Mouse (Mus musculus) thymus, adult 18-20 months (tissue): ENCODE data around the gene Trip12.
A peak's percentile ranks its signal among the peaks of the same experiment; 100 is the strongest.

Source experiments
- DNase-seq, 2 experiments: peaks; one replicate each; pipeline ENCODE4 v3.0.0; 2022; ENCODE audit warnings: mixed read lengths in 2 of 2

Gene Trip12

DNA sequence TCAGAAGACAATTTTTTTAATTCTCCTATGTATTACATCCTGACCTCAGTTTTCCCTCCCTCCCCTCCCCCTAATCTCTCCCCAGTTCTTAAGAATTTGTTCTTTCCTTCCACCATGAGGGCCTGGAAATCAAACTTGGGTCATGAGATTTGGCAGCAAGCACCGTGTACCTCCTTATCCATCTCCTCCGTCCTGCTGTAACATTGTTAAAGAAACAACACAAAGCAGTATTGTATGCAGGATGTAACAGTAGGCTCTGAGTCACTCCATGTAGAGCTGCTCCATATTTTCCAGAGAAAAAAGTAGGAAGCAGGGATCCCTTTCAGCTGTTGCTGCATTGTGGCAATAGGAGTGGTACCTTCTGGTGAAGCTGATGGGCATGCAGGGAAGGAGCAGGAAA, 15.4 kb upstream of the Trip12 start:
- no peak for DNase-seq

DNA sequence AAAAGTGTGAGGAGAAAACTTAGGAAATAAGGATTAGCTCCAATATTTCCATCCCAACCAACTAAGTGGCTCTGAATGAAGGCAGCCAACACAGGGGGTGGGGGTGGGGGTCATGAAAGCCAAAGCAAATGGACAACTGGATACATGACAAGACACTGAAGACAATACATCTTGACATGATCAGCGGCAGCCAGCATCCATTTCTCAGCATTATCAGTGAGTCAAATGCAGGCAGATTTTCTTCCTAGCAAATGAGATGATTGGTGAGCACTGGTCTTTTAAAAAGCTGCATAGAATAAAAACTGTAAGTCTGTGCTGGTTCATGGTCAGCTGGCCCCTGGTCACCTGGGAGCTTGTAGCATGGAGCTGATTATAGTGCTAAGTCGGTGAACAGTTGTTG, 14.7 kb upstream of the Trip12 start:
- DNase-seq: no peak

- no peak for DNase-seq
These were observed 13.4 kb upstream of the Trip12 start for GRCm38 (mm10) chr1:84853721-84854120.

DNA sequence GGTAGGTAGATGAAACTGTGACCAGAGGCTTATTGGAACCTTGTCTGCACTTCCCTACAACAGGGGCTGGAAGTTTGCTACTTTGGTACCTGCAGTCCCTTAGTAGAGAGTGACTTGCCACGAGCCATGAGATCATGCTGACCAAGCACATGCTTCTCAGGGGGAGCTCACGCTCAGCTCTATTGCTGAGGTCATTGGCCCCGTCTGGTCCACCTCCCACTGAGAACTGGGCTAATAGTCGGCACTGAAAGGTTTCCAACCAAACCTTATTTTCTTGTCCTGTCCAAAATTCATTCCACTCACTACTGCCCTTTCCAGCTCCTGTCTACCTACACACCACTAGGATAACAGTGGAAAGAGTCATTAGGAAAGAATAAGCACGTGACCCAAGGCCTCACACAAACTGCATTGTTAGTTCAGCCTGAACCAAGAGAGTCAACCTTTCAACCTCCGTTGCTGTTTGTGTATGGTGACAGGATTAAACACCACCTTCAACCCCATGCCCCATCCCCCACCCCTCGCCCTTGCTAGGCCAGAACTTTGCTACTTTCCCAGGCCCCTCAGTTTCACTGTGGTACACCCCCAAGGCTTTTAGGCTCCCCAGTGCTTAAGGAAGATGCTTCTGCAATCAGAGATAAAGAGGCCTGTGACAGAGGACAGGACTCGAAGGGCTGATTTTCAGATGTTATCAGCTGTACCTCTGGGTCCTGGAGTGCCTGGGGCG, 11.4 kb upstream of the Trip12 start:
- no peak for DNase-seq

DNA sequence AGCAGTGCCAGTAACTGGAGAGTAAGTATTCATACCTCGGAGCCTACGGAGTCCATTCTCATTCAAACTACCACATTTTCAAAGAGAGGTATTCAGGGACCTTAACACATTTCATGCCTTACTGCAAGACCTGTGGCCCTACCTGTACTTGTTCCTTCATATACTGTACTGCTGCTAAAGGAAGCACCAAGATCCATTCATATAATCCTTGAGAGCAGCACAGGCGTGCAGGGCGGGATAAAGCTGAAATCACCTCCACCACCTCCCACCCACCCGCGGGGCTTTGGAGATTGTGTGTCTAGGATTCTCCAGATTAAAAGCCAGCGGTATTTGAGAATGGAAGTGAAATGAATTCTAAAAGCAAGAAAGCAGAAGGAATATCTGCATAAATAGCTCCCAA, 10.2 kb upstream of the Trip12 start:
- no peak for DNase-seq

DNA sequence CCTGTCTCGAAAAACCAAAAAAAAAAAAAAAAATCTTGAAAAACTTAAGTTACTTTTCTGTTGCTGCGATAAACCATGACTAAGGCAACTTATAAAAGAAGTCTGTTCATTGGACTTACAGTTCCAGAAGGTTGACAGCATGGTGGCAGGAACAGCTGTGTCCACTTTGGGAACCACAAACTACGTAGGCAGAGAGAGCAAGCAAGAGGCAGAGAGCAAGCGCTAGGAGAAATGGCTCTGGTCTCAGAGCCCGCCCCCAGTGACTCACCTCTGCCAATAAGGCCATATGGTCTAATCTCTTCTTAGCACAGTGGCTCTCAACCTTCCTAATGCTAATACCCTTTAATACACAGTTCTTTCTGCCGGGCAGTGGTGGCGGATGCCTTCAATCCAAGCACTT, 9.5 kb upstream of the Trip12 start:
- DNase-seq: no peak

- no peak for DNase-seq
These were observed 8.6 kb upstream of the Trip12 start for GRCm38 (mm10) chr1:84848801-84849455.

- no peak for DNase-seq
These were observed 8.0 kb upstream of the Trip12 start for GRCm38 (mm10) chr1:84848335-84848734.

DNA sequence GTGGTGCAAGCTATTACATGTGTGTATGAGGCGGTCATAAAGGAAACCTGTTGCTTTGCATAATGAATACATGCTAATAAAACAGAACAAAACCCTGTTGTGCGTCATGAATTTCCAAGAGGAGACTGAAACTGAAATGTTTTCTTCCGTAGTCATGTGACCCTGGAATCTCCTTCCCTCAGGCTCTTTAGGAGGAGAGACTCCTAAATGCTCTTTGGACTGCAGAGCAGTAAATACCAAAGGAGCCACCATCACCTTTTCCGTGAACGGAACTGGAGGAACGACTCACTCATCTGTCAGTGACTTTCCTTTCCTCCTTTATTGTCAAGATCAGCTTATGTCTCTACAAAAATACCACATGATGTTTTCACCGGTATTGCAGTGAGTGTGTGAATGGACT, 7.4 kb upstream of the Trip12 start:
- no peak for DNase-seq

GRCm38 (mm10) chr1:84843366-84843765, 3.0 kb upstream of the Trip12 start:
- DNase-seq: no peak

GRCm38 (mm10) chr1:84841061-84841460, 745 bp upstream of the Trip12 start:
- DNase-seq: no peak

DNA sequence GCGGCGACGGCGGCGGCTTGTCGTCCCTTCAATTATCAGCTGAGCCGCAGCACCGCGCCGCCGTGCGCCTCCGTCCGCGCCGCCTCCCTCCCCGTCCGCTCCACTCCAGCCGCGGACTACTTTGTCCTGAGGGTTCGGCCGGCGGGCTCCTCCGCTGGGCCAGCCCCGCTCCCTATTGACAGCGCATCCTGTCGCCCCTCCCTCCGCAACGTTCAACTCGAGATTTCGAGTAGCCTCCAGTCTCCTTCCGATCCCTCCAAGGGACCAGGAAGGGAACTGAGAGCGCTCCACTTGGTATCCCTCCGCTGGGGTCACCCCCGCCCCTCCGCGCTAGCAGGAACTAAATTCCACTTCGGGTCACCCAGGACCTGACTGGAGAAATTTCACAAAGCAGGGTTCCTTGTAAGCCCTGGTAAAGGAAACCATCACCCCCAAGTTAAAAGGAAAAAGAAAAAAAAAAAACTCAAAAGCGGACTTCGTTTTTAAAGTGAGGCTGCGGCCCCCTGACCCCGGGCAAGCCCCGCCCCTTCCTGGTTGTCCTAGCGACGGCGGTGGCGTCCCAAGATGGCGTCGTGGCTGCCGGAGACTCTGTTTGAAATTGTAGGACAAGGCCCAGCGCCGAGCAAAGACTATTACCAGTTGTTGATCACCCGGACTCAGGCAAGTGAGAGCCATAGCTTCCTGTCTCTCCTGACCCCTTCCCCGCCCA, 853 bp downstream of the Trip12 start, which contains the start of gene Fbxo36:
Gene Fbxo36 (plus strand): TSS at position 533 of the 709 bp plus-strand sequence.
- DNase-seq: peak; percentile 79 to 81

GRCm38 (mm10) chr1:84838621-84839151, 1.6 kb downstream of the Trip12 start:
- peak; percentile 79 to 84 for DNase-seq

DNA sequence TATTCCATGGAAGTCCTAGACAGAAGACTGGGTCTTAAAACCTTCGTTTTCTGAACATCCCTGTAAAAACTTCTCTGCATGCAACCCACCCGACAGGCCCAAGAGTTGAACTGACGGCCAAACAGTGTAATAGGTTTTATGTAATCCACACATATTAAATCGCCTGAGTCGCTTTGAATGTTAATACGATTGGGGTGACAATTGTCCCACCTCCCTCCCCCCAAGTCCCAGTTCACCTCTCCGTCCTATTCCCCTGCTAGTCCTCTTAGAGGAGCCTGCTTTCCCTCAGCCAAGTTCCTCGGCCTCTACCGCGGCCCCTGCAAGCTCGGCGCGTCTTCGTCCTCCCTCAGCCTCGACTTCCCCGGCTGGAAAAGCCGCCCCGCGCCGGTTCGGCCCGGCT, 2.2 kb downstream of the Trip12 start:
- no peak for DNase-seq

- no peak for DNase-seq
These were observed 2.7 kb downstream of the Trip12 start for GRCm38 (mm10) chr1:84837523-84838145.

DNA sequence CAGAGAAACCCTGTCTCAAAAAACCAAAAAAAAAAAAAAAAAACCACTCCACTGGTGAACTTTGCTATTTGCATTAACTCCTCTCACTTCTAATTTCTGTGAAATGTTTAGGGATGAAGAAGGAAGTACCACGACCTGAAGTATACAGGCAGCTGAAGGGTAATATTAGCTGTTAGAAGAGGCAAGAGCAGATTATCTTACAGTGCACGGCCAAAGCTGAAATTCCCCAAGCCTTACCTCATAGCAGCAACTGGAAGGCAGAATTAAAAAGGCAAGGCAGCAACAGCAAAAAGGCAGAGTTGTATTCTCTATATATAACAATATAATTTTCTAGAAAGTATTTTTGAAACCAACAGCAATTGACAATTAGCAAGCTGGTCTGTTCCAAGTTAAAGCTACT, 15.2 kb downstream of the Trip12 start:
- no peak for DNase-seq

GRCm38 (mm10) chr1:84817596-84817995, 22.7 kb downstream of the Trip12 start:
- DNase-seq: no peak

GRCm38 (mm10) chr1:84803788-84804187, 36.5 kb downstream of the Trip12 start:
- no peak for DNase-seq

DNA sequence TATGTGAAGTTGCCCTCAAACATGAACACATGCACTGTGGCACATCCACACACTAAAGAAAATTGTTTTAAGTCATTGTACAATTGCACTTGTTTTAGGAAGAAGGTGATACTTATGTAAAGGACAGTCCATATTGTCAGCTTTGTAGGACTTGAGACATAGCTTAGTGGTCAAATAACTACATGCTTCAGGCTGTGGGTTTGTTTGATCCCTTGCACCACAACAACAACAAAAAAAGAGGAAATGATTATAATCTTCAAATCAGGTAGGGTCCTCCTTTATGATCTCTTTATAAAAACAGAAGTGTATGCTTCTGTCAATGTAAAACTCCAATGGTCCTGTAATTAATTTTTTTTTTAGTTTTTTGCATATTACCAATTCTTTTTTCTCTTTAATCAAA, 41.1 kb downstream of the Trip12 start:
- DNase-seq: no peak

GRCm38 (mm10) chr1:84795335-84795734, 45.0 kb downstream of the Trip12 start:
- DNase-seq: no peak

DNA sequence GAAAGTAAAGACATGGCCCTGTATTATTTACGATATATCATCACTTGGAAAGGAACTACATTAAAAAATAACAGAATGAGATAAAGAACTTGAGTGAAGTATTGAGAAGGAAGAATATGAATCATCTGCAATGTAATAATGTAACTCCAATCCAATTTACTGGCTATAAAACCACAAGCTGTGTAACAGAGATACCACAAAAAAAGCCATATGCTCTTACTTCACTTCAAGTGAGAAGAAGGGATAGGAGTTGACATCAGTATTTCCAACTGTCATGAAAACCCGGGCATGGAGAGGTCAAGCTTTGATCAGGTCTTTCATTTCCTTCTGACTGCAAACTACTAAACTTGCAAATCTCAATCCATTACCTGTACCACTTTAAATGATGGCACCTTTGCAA, 48.9 kb downstream of the Trip12 start:
- no peak for DNase-seq

DNA sequence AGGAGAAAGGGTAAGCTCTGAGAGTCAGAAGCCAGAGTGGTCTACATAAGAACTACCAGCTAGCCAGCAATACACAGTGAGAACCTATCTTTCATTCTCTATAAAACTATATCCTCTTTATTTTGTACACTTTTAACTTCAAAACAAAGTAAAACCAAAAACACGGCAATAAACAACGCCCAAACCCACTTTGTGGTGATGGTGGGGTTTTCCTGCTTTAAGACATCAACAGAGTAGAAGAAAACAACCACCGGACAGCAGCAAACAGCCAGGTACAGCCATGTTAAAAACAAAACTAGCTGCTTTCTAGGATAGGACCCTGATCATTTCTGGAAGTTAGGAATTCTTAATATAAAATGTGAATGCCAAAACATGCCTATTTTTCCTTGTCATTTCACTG, 59.7 kb downstream of the Trip12 start:
- no peak for DNase-seq

- no peak for DNase-seq
These were observed 62.9 kb downstream of the Trip12 start for GRCm38 (mm10) chr1:84777455-84777854.
